Mouse (Mus musculus) megakaryocyte, embryonic 14.5 days (primary cell): Measurements from ENCODE around the gene Aff3.

Experiments
- FLI1 ChIP-seq: IDR thresholded peaks from 2 replicates; pipeline ENCODE4 v1.6.1; 2012; ENCODE audit warnings: low read length, inconsistent platforms, mixed read lengths
- GATA1 ChIP-seq: IDR thresholded peaks from 3 replicates; pipeline ENCODE4 v1.6.1; 2012; ENCODE audit warnings: mixed read lengths, low read length, inconsistent platforms, borderline replicate concordance

GRCm38 (mm10) chr1:38487884-38488283, 176.9 kb downstream of the Aff3 start:
- TF ChIP-seq GATA1 (no peak), FLI1 (no peak)
